Mouse (Mus musculus): ENCODE results near the gene Rbks. TPM values are rescaled to one million over a fixed set of nuclear protein-coding genes. Genes with fewer than 3 reads are reported as not detected.
A peak's percentile ranks its signal among the peaks of the same experiment; 100 is the strongest.

Gene Rbks
- total RNA-seq, 2 experiments from 2014 or later: 2.7 to 4.4 TPM

DNA sequence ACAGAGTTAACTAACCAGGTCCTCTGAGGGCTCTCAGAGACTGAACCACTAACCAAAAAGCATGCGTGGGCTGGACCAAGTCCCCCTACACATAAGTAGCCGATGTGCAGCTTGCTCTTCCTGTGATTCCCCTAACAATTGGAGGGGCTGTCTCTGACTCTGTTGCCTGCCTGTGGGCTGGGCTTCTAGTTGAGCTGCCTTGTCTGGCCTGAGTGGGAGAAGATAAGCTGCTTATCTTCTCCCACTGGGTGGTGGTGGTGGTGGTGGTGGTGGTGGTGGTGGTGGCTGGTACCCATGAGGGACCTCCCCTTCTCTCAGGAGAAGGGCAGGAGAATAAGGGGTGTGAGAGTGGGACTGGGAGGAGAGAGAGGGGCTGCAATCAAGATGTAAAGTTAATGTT lies 11.4 kb downstream of the Rbks start:
- intact Hi-C loops (cut with DNase I): no loop called here
- DNase-seq (ENCODE audit: low spot score): no peak

DNA sequence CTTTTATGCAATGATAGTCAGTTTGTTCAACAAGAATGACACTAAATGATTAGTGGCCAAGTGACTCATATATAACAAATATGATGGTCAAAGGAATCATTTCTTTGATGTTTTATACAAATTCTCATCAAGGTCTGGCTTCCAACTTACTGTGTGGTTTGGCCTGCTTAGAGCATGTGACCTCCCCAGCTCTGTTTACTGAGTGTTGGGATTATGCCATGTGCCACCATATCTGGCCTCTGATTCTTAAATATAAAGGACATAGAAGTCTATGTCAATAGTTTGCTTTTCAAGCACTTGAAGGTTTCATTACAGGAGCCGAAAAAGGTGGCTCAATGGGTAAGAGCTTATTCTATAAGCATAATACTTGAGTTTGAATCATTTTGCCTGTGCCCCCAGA lies 15.1 kb downstream of the Rbks start:
- intact Hi-C loops (cut with DNase I): no loop called here
- no peak for DNase-seq (ENCODE audit: low spot score)

DNA sequence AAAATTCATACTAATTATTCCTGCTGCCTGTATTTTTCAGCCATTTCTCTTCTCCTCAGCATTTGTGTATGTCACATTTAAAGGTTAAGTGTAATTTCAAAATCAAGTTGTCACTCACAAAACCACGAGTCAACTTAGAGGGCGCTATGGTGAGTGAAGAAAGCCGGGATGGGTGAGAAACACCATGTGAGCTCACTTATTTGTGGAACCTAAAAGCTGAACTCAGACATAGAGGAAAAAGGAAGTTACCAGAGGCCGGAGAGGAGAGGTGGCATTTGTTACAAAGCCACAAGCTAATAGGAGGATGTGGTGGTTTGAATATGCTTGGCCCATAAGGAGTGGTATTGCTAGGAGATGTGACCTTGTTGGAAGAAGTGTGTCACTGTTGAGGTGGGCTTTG lies 17.2 kb downstream of the Rbks start:
- DNase-seq (ENCODE audit: low spot score): no peak
- intact Hi-C loops (cut with DNase I): no loop called here

DNA sequence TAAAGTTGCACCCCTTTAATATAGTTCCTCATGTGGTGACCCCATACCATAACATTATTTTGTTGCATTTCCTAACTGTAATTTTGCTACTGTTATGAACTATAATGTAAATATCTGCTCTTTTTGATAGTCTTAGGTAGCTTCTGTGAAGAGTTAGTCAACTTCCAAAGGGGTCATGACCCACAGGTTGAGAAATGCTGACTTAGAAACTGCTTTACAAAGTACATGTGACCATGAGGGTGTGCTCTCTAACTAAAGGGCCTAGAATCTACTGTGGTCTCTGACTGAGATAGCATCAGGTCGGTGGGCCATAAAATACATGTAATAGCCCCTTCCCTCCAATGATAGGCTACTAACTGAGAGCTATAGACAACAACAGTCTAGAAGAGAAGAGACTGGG lies 19.4 kb downstream of the Rbks start:
- DNase-seq (ENCODE audit: low spot score): no peak
- intact Hi-C loops (cut with DNase I): no loop called here

DNA sequence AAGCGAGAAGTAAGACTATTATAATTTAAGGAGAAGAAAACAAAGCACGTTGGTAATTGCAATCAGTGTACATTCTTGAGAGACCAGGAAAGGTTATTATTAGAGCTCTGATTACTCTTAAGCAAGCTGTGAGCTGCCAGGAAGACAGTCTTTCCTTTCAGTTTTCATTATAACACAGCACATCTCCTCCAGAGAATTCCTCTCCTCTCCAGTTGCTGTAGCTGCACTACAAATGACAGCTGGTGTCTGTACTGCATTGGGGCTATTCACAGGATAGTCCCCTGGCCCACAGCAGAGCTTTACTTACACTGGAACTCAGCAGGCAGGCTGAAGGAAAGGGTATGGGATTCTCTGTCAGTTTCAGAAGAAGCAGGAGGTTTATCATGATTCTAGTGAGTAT lies 24.0 kb downstream of the Rbks start:
- intact Hi-C loops (cut with DNase I): no loop called here
- no peak for DNase-seq (ENCODE audit: low spot score)

DNA sequence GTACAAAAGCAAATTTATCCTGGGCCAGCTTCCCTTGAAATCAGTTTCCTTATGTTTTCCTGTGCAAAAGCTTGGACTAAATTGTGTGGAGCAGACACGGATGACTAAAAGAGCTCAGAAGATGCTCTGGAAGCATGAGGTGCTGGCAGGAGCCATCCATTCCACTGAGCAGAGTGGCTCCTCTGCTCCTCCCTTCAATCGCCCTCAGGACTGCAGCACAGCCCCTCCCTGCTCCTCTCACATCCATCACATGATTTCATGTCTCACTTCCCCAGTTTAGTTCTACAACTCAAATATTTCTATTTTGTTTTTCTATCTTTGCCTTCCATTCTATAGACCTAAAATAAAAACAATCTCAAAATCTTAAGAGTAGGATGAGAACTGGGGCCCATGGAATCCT lies 26.3 kb downstream of the Rbks start:
- no peak for DNase-seq (ENCODE audit: low spot score)
- intact Hi-C loops (cut with DNase I): no loop called here

DNA sequence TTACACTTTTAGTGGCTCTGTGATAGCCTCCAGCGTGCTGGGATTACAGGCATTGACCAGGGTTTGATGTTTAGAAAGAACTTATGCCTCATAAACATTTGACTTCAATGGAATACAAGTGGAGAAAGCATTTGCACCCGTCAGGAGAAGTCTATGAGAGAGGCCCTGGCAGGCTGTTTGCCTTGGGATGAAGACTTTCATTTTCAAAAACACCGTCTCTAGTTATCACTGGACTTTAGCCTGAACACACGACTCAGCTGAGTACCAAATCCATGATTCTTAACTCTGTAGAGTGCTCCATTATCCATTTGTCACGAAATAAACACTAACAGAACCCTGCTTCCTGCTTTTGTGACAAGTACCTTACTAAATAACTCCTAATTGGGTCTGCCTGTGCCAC lies 27.4 kb downstream of the Rbks start:
- intact Hi-C loops (cut with DNase I): no loop called here
- no peak for DNase-seq (ENCODE audit: low spot score)

DNA sequence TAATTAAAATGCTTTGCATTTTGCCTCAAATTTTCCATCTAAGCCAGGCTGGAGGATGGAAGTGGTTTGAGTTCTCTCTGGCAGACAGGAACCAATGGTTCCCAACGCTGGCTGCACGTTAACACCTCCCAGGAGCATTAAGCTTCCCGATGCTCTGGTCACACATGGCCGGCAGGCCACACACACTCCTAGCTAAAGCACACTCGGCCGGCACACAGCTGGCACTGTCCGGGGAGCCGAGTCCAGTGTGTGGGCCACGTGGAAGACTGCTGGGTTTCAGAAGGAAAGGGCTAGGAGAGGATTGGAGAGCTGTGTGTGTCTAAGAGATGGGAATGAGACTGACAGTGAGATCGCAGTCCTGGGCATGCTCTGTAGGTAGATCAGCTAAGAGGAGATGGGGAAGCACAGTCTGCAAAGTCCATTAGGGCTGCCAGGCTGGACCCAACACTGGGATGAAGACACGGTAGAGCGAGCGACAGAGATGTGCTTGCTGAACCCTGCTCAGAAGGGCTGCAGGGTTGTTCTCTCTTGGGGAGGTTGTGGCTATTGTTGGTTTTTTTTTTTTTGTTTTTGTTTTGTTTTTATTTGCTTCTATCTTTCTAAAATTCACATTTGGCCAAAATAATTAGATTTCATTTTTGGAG lies 29.0 kb downstream of the Rbks start:
- DNase-seq (ENCODE audit: low spot score): no peak
- intact Hi-C loops (cut with DNase I): no loop called here

DNA sequence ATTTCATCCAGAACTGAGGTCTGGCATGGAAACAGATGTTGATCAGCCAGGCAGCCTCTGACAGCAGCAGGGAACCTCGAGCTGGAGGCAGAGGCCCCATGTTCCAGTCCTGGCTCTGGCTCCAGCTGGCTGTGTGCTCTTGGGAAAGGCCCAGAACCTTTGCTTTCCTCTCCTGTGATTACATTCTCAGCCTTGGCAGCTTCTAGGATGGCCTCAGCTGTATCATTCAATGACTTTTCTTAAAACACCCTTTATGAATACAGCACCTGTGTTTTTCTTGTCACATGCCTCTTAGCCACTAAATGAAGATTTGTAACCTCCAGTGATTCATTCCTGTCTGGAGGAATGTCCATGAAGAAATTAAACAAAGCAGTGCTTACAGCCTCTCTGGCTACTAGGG lies 31.3 kb downstream of the Rbks start:
- intact Hi-C loops (cut with DNase I): no loop called here
- no peak for DNase-seq (ENCODE audit: low spot score)

DNA sequence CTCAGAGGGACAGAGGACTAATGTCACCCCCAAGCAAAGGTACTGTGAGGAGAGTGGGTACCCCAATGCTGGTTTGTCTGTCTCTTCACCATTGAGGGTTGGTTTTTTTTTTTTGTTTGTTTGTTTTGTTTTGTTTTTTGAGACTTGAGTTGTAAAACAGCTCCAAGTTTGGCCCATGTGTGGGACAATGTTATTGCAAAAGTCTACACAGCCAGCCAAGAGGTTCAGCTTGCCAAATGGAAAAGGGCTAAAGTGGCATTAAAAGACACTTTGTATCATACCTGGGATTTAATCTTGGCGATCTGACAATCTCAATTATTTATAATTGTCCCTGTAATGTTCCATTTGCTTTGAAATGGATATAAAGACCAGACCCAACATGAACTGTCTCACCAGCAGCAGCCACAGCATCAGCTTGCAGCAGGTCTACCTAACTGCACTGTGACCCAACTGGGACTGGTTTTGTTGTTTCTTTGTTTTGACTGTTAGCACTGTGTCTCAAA lies 41.7 kb downstream of the Rbks start:
- intact Hi-C loops (cut with DNase I): no loop called here
- no peak for DNase-seq (ENCODE audit: low spot score)

DNA sequence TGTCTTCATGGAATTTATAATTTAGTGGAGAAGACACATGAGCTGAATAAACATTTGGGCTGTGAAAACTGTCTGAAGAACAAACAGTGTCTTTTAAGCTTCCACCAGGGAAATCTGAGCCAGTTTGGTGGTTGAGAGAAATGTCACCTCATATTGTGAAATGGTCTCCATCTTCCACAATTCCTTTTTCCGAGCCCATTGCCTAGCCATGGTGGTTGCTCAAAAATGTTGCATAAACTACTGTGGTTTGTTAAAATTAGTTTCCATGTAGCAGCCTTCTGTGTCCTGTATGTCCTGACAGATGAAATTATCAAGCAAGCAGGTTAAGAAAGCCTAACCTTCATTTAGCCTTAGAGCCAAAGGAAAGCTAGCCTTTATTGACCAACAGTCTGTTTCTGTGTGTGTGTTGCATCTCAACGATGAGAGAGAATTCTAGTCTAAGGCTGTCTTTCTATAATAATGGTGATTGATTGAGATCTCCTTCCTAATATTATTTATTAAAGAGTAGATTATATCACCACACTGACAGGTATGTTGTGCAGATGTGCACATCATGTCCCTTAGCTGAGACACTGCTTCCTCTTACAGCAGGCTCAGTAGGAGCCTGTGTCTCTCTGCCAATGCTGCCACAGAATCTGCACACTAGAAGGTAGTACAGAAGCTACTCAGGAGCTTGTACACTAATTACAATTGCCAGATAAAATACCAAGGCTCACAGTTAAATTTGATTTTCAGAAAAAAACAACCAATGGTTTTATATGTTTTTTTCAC lies 46.7 kb downstream of the Rbks start:
- DNase-seq (ENCODE audit: low spot score): no peak
- intact Hi-C loops (cut with DNase I): no loop called here

DNA sequence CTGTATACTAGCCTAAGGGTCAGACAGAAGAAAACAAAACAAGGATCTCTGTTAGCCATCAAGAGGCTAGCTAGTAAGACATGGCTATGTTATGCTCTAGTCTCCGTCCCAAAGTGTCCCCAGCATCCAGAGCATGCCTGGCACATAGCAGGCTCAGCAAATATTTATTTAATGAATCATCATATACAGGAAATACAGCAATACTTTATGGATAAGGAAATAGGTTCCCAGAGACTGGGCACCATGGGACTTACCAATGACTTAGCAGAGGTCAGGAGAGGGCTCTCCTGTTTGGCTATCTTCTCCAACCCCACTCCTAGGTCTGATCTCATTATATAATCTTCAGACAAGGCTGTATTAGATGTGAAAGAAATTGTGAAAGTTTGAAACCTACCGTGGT lies 50.1 kb downstream of the Rbks start:
- no peak for DNase-seq (ENCODE audit: low spot score)
- intact Hi-C loops (cut with DNase I): no loop called here

DNA sequence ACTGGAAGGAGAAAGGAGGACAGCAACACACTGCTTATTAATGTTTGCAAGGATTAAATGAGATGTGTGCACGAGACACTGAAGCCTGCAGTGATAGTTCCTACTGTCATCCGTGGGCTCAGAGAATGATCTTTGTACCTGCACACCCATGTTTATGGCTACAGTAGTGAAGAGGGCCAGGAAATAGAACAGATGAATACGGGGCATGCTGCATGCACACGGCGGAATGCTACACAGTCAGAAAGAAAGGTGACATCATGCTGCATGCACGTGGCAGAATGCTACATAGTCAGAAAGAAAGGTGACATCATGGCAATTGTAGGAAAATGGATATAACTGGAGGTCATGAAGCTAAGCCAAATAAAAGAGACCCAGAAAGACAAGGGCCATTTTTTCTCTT lies 50.9 kb downstream of the Rbks start:
- intact Hi-C loops (cut with DNase I): no loop called here
- DNase-seq (ENCODE audit: low spot score): no peak

DNA sequence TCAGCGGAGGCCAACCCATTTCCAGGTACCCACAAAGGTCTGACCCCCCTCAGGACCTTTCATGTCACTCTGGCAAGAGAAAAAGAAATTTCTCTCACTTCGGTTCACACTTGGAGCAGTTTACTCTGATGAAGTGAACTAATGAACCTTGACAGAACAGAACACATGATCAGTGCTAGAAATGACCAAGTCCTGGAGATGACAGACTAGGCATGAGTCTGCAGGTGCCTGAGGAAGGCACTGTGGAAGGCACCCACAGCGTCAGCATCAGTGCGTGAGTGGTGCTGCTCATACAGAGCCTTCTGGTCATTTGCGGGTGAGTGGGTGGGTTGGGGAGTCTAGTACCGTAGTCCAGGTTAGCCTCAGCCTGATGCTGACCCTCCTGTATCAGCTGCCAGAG lies 51.6 kb downstream of the Rbks start:
- intact Hi-C loops (cut with DNase I): no loop called here
- no peak for DNase-seq (ENCODE audit: low spot score)

DNA sequence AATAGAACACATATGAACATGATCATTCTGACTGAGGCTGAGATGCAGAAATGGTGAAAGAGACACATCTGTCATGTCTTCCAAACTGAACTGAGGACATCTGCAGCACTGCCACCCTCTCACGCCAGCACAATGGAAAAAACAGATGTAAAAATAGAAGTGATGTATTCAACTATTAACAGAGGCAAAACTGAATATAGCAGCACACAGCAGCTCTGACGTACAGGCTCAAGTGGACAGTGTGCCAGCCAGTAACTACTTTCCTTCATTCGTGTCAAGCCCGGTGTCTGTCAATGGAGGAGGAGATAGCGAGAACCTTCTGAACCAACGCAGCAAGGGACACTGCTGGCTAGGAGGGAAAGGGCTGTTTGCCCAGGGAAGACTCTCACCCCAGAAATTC lies 52.6 kb downstream of the Rbks start:
- intact Hi-C loops (cut with DNase I): no loop called here
- DNase-seq (ENCODE audit: low spot score): peak; percentile 9

DNA sequence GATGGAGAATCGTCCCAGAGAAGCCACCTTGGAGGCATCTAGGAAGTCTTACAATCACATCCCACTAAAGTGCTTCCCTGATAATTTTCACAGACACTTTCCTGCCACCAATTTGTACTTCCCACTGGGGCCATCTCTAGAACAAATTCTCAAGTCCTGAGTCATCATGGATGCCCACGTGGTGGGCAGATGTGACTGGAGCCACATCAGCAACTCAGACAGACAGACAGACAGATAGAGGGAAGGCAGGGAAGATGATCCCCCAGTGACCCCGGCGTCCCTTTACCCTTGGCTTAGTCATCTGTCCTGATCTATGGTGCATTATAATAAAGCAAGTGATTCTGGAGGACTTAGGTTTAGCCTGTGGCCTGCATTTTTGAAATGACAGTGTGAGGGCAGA lies 53.2 kb downstream of the Rbks start:
- intact Hi-C loops (cut with DNase I): no loop called here
- DNase-seq (ENCODE audit: low spot score): no peak

DNA sequence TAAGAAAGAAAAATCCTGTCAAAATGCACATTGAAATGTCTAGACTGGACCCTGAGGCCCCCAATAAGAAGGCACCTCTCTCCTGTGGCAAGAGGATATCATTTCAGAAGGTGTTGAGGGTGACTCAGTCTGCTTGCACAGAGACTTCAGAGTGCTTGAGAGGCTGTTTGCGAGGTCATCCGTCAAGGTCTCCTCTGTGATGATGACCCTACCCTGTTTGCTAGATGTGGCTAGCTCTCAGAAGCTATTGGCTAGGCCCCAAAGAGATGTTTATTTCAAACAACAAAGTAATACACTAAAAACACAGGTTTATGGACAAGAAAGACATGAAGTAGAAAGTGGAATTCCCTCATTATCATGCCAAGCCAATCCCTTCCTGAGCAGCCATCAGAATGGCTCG lies 55.1 kb downstream of the Rbks start:
- DNase-seq (ENCODE audit: low spot score): no peak
- intact Hi-C loops (cut with DNase I): no loop called here

DNA sequence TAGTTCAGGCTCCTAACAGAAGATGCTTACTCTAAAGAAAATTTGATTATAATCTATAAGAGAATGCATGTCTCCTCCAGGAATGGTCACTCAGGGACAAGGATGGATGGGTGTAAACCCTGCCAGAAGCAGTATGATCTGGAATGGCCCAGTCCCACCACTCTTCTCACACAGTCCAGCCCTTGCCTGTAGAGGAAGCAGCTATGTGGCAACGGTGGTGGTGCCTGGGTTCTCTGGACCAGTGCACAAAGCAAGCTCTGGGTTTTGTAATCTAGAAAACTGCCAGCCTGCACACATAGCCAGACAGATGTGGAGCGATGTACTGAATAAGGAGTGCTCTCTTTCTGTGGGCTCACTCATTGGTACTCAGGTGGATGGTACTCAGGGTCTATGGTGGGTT lies 56.9 kb downstream of the Rbks start:
- DNase-seq (ENCODE audit: low spot score): no peak
- intact Hi-C loops (cut with DNase I): no loop called here

DNA sequence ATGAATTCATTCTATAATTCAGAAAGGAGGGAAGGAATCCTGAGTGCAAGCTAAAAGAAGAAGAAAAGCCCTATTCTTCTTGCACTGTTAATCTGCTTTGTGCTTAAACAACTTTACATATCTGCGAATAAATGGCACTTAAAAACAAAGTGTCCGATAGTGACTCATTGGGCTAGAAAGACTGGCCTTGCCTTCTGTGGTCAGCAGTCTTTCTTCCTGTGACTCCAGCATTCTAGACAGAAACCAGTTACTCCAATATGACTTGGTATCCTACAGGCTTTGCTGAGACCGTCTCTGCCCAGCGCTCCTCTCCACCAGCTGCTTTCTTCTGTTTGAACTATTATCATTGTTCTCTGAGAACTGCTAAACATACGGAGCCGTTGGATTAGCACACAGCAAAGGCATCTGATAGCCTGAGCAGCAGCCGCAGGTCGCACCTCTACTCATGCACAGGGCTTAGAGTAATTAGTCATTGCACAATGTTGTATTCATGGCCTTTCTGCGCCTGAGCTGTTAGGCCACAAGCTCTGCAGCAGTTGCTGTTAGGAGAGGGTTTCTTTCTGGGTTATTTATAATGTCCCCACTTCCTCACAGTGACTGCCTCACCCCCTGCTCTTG lies 60.7 kb downstream of the Rbks start:
- DNase-seq (ENCODE audit: low spot score): no peak
- intact Hi-C loops (cut with DNase I): no loop called here

DNA sequence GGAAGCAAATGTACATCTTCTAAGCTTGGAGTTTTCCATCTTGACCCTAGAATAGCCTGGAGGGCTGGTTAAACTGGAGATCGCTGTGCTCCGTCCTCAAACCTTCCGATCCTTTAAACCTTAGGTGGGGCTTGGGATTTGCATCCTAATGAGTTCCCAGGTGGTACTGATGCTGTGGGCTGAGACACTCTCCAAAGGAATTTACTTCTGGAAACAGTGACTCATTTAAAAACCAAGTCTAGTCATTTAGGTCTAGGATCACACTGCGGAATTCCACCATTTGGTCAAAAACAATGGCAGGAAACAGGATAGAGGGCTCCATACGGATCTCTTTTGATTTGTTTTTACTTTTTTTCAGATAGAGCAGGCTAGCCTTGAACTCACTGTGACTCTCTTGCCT lies 62.7 kb downstream of the Rbks start:
- DNase-seq (ENCODE audit: low spot score): no peak
- intact Hi-C loops (cut with DNase I): no loop called here

DNA sequence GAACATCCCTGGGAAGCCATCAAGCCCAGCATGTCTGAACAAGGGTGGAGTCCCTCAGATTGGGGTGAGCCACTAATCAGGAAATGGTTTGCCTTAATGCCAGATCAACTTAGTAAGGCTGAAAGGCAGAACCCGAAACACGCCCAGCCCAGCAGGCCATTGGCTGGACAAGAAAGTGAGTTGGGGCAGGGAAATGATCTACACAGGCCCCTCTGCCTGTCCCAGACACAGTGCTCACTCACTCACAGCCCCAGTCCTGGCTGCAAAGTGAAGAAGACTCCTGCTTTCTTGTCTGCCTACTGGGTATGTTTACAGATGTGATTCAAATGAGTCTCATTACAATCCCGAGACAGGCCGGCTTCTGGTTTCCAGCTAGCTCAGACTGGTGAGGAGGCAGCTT lies 63.3 kb downstream of the Rbks start:
- intact Hi-C loops (cut with DNase I): no loop called here
- DNase-seq (ENCODE audit: low spot score): no peak
